Mouse (Mus musculus) lung, embryonic 16.5 days (tissue): ENCODE measurements at regions not wholly inside any gene's neighbourhood (a gene's known extent, or its start where the extent isn't known, plus 50 kb on each side); places are given as distances from the start of the nearest gene placed in this dataset.
A peak's percentile ranks its signal among the peaks of the same experiment; 100 is the strongest.

Experiments
- ATAC-seq: fragments of 200-750 bp; cut with Nextera tagmentation; 2 replicates; pipeline ENCODE4 v1.8.0; 2017; ENCODE audit warnings: low read depth, mild to moderate bottlenecking, moderate library complexity
- H3K27ac ChIP-seq: fragments of 300-500 bp; sonication (generic); 2 replicates; pipeline ENCODE4 v1.5.1; 2014; ENCODE audit warnings: mild to moderate bottlenecking, control low read depth, low read length
- H3K27me3 ChIP-seq: fragments of 300-500 bp; sonication (generic); 2 replicates; pipeline ENCODE4 v1.6.1; 2014; ENCODE audit warnings: low read depth, low read length, mixed read lengths; ENCODE audit not compliant: control insufficient read depth, insufficient read depth
- H3K36me3 ChIP-seq: fragments of 300-500 bp; sonication (generic); 2 replicates; pipeline ENCODE4 v1.6.1; 2014; ENCODE audit warnings: low read length; ENCODE audit not compliant: control insufficient read depth, insufficient read depth
- H3K4me1 ChIP-seq: fragments of 300-500 bp; sonication (generic); replicated peaks from 2 replicates; pipeline ENCODE4 v1.6.1; 2014; ENCODE audit warnings: low read length, mixed read lengths; ENCODE audit not compliant: control insufficient read depth, insufficient read depth
- H3K4me2 ChIP-seq: fragments of 300-500 bp; sonication (generic); 2 replicates; pipeline ENCODE4 v1.6.1; 2014; ENCODE audit warnings: low read depth, low read length, control low read depth
- H3K4me3 ChIP-seq: fragments of 300-500 bp; sonication (generic); 2 replicates; pipeline ENCODE4 v1.5.1; 2014; ENCODE audit warnings: mild to moderate bottlenecking, low read length, control low read depth
- H3K9ac ChIP-seq: fragments of 300-500 bp; sonication (generic); 2 replicates; pipeline ENCODE4 v1.6.1; 2014; ENCODE audit warnings: low read length, control low read depth
- H3K9me3 ChIP-seq: fragments of 300-500 bp; sonication (generic); 2 replicates; pipeline ENCODE4 v1.6.1; 2016; ENCODE audit warnings: low read length; ENCODE audit not compliant: control insufficient read depth
- WGBS: fragments of 180-500 bp; shearing (Covaris S2); extraction: QIAGEN DNeasy Blood & Tissue Kit; methylation state at CpG from one replicate; pipeline ENCODE4 v1.1.7; 2014; 5-methylcytosine and 5-hydroxymethylcytosine counted together

- no peak overlapping the region for H3K4me3 ChIP-seq
- H3K4me2 ChIP-seq: no peak overlapping the region
- no peaks in the 10 kb centered on the region for H3K4me1 ChIP-seq
- WGBS: 68% methylated on average over 3 of the region's 3 CpGs
- ATAC-seq: no peak
- no peak overlapping the region for H3K27ac ChIP-seq
- no peak overlapping the region for H3K9ac ChIP-seq
- no peaks in the 10 kb centered on the region for H3K27me3 ChIP-seq
- H3K36me3 ChIP-seq: no peaks in the 10 kb centered on the region
- no peaks in the 10 kb centered on the region for H3K9me3 ChIP-seq
These were observed 83.9 kb upstream of the Lhx8 start for GRCm38 (mm10) chr3:154414358-154414757.

- H3K27ac ChIP-seq: no peak overlapping the region
- no peak for ATAC-seq
- no peak overlapping the region for H3K4me2 ChIP-seq
- H3K36me3 ChIP-seq: no peaks in the 10 kb centered on the region
- no peaks in the 10 kb centered on the region for H3K4me1 ChIP-seq
- WGBS: 88% methylated on average over 2 of the region's 2 CpGs
- H3K27me3 ChIP-seq: no peaks in the 10 kb centered on the region
- no peaks in the 10 kb centered on the region for H3K9me3 ChIP-seq
- H3K4me3 ChIP-seq: no peak overlapping the region
- no peak overlapping the region for H3K9ac ChIP-seq
These were observed 79.8 kb upstream of the Lhx8 start for GRCm38 (mm10) chr3:154410292-154410691.

- H3K4me3 ChIP-seq: no peak overlapping the region
- H3K4me2 ChIP-seq: no peak overlapping the region
- H3K9ac ChIP-seq: no peak overlapping the region
- H3K9me3 ChIP-seq: no peaks in the 10 kb centered on the region
- no peaks in the 10 kb centered on the region for H3K27me3 ChIP-seq
- no peaks in the 10 kb centered on the region; the same call in 1 of the 2 replicates for H3K4me1 ChIP-seq
- 21% methylated on average over 4 of the region's 4 CpGs for WGBS
- no peaks in the 10 kb centered on the region for H3K36me3 ChIP-seq
- 0 out of 2 replicates have a peak, but pooled peaks have one; percentile 28 for ATAC-seq
- H3K27ac ChIP-seq: no peak overlapping the region
These were observed 71.6 kb upstream of the Lhx8 start for GRCm38 (mm10) chr3:154402081-154402480.

GRCm38 (mm10) chr3:154393626-154394025 is 63.2 kb upstream of the Lhx8 start:
- no peak for ATAC-seq
- Histone ChIP-seq H3K9ac (no peak overlapping the region), H3K4me2 (no peak overlapping the region), H3K4me3 (no peak overlapping the region), H3K9me3 (no peaks in the 10 kb centered on the region), H3K27ac (no peak overlapping the region), H3K27me3 (no peaks in the 10 kb centered on the region), H3K4me1 (no peaks in the 10 kb centered on the region), H3K36me3 (no peaks in the 10 kb centered on the region)
- 70% methylated on average over 5 of the region's 5 CpGs for WGBS

GRCm38 (mm10) chr3:154391629-154392028 is 61.2 kb upstream of the Lhx8 start:
- no peak overlapping the region for H3K9ac ChIP-seq
- H3K9me3 ChIP-seq: no peaks in the 10 kb centered on the region
- H3K27me3 ChIP-seq: no peaks in the 10 kb centered on the region
- H3K4me3 ChIP-seq: no peak overlapping the region
- H3K36me3 ChIP-seq: no peaks in the 10 kb centered on the region
- no peaks in the 10 kb centered on the region for H3K4me1 ChIP-seq
- H3K4me2 ChIP-seq: no peak overlapping the region
- WGBS: 59% methylated on average over 3 of the region's 3 CpGs
- no peak overlapping the region for H3K27ac ChIP-seq
- no peak for ATAC-seq

GRCm38 (mm10) chr3:154388656-154389055 is 58.2 kb upstream of the Lhx8 start:
- no peaks in the 10 kb centered on the region for H3K27me3 ChIP-seq
- H3K4me3 ChIP-seq: no peak overlapping the region
- WGBS: 89% methylated on average over 5 of the region's 5 CpGs
- no peaks in the 10 kb centered on the region for H3K9me3 ChIP-seq
- no peak overlapping the region for H3K4me2 ChIP-seq
- no peak overlapping the region for H3K27ac ChIP-seq
- H3K36me3 ChIP-seq: no peaks in the 10 kb centered on the region
- H3K9ac ChIP-seq: no peak overlapping the region
- no peaks in the 10 kb centered on the region for H3K4me1 ChIP-seq
- ATAC-seq: no peak

- Histone ChIP-seq H3K27me3 (no peaks in the 10 kb centered on the region), H3K4me1 (no peaks in the 10 kb centered on the region), H3K36me3 (no peaks in the 10 kb centered on the region), H3K4me3 (no peak overlapping the region), H3K9me3 (no peaks in the 10 kb centered on the region), H3K9ac (no peak overlapping the region), H3K4me2 (no peak overlapping the region), H3K27ac (no peak overlapping the region)
- 65% methylated on average over 1 of the region's 1 CpGs for WGBS
- ATAC-seq: no peak
These were observed 56.8 kb upstream of the Lhx8 start for GRCm38 (mm10) chr3:154387271-154387670.

GRCm38 (mm10) chr3:154385831-154386312 is 55.4 kb upstream of the Lhx8 start:
- Histone ChIP-seq H3K36me3 (no peaks in the 10 kb centered on the region), H3K9ac (no peak overlapping the region), H3K27me3 (no peaks in the 10 kb centered on the region), H3K4me3 (no peak overlapping the region), H3K9me3 (no peaks in the 10 kb centered on the region), H3K4me1 (no peaks in the 10 kb centered on the region), H3K4me2 (no peak overlapping the region), H3K27ac (no peak overlapping the region)
- 0 out of 2 replicates have a peak, but pooled peaks have one; percentile 28 for ATAC-seq
- WGBS: 24% methylated on average over 10 of the region's 10 CpGs

- Histone ChIP-seq H3K9ac (no peak overlapping the region), H3K4me2 (no peak overlapping the region), H3K36me3 (no peaks in the 10 kb centered on the region), H3K4me3 (no peak overlapping the region), H3K27me3 (no peaks in the 10 kb centered on the region), H3K9me3 (no peaks in the 10 kb centered on the region), H3K27ac (no peak overlapping the region), H3K4me1 (no peaks in the 10 kb centered on the region)
- 86% methylated on average over 6 of the region's 6 CpGs for WGBS
- no peak for ATAC-seq
These were observed 52.4 kb upstream of the Lhx8 start for GRCm38 (mm10) chr3:154382811-154383210.

- H3K27ac ChIP-seq: no peak overlapping the region
- H3K9me3 ChIP-seq: no peaks in the 10 kb centered on the region
- WGBS: 56% methylated on average over 5 of the region's 5 CpGs
- no peak for ATAC-seq
- no peak overlapping the region for H3K9ac ChIP-seq
- H3K4me3 ChIP-seq: no peak overlapping the region
- no peak overlapping the region for H3K4me2 ChIP-seq
- H3K27me3 ChIP-seq: no peaks in the 10 kb centered on the region
- H3K36me3 ChIP-seq: no peaks in the 10 kb centered on the region
- H3K4me1 ChIP-seq: no peaks in the 10 kb centered on the region
These were observed 51.1 kb upstream of the Lhx8 start for GRCm38 (mm10) chr3:154381561-154381960.
